Mouse (Mus musculus): ENCODE results near the gene Hnrnpul2.
"Not testable (repeated sequence)": the region's sequence is repeated elsewhere in the genome, so short reads cannot be mapped to it uniquely, and the experiment has no call there.

Gene Hnrnpul2

DNA sequence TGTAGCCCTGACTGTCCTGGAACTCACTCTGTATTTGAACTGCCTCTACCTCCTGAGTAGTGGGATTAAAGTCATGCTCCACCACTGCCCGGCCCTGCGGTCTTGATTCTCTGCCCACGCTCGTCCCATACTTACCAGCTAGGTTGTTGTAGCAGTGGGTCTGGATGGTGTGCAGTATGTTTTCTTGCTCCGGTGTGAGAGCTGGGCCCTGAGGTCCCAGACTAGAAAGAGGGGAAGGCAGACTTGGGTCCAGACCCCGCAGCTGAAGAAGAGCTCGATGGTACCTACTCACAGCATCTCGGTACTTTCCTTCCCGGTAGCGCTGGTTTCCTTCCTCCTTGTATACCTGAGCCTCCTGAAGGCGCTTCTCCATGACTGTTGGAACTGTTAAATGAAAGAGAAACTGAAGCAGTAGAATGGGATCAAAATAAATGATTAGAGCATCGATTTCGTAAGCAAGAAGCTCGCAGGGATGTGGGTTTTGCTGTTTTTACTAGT, 1.5 kb upstream of the Hnrnpul2 start:
- in situ Hi-C loops (cut with MseI, MboI) = no loop called here

GRCm38 (mm10) chr19:8818801-8819595, 812 bp upstream of the Hnrnpul2 start, which contains the start of gene Ttc9c:
Gene Ttc9c, minus strand, starts transcription at chr19:8819333.
- in situ Hi-C loops (cut with MseI, MboI) = no loop called here

- in situ Hi-C loops (cut with MseI, MboI) = no loop called here
Measured at GRCm38 (mm10) chr19:8820424-8820956, 680 bp downstream of the Hnrnpul2 start.

GRCm38 (mm10) chr19:8821146-8821545, 1.3 kb downstream of the Hnrnpul2 start:
- in situ Hi-C loops (cut with MseI, MboI) = no loop called here

DNA sequence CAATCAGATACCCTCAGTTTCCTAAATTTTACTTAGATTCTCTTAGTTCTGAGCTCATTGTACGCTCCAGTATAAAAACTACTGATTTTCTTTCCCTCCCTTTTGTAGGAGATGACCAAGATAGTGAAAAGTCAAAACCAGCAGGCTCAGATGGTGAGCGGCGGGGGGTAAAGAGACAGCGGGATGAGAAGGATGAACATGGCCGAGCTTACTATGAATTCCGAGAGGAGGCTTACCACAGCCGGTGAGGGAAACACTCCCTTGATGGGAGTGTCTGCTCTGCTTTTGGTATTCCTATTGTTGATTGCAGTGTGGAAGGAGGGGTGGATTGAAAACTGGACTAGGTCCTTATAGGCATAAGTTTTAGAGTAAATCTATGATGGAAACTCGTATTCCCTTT, 2.9 kb downstream of the Hnrnpul2 start:
- in situ Hi-C loops (cut with MseI, MboI) = no loop called here

GRCm38 (mm10) chr19:8829660-8830059, 9.8 kb downstream of the Hnrnpul2 start, which contains the start of gene AC129217.1:
Gene AC129217.1, plus strand, starts transcription at chr19:8829773.
- in situ Hi-C loops (cut with MseI, MboI) = no loop called here

DNA sequence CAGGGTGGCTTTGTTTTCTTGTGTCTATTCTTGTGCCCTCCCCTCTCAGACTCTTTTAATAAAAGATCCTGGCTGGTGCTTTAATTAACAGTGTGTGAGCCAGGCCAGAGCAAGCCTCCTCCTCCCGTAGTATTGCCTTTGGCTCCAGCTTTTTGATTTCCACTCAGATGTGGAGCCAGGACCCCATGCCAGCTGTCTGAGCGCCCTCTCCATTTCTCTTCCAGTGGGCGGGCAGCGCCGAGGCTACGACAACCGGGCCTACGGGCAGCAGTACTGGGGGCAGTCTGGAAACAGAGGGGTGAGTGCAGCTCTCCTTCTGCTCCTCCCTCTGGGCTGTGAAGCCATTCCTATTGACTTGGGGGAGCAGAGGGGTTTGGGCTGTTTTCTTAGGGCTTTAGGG, 10.9 kb downstream of the Hnrnpul2 start:
- in situ Hi-C loops (cut with MseI, MboI) = no loop called here

DNA sequence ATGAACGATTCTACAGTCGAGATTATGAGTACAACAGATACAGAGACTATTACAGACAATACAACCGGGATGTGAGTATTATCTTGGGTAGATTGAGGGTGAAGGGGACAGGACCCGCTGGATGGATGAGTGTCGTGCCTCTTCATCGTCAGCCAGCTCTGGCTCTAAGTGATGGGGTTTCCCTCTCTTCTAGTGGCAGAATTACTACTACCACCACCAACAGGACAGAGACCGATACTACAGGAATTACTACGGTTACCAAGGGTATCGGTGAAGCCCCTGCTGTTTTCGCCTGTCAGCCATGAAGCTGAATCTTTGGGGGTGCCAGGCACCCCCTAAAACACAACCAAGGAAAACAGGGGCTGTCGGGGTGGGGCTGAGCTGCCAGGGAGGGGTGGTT, 11.5 kb downstream of the Hnrnpul2 start:
- in situ Hi-C loops (cut with MseI, MboI) = no loop called here

DNA sequence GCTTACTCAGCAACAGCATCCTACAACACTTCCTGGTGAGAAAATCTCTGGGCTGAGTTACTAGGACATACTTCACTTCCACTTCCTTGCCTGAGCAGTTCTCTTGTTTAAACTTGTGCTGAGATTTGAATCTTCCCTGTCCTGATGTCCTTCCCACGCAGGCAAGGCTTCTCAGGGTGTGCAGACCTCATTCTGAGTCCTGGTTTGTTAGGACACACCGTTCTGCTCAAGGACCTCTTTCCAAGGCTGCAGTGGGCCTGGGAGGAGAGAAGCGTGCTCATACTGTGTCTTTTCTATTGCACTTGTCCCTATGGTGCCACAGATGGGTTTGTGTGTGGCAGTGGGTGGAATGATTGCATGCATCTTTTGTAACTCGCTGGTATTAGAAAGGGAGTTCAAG, 13.2 kb downstream of the Hnrnpul2 start:
- in situ Hi-C loops (cut with MseI, MboI) = no loop called here

- in situ Hi-C loops (cut with MseI, MboI) = not testable (repeated sequence)
Measured at GRCm38 (mm10) chr19:8836327-8836726, 16.5 kb downstream of the Hnrnpul2 start.

GRCm38 (mm10) chr19:8837251-8837791, 17.5 kb downstream of the Hnrnpul2 start, which contains the start of gene Bscl2:
Gene Bscl2, plus strand, starts transcription at chr19:8837467.
- in situ Hi-C loops (cut with MseI, MboI) = no loop called here

DNA sequence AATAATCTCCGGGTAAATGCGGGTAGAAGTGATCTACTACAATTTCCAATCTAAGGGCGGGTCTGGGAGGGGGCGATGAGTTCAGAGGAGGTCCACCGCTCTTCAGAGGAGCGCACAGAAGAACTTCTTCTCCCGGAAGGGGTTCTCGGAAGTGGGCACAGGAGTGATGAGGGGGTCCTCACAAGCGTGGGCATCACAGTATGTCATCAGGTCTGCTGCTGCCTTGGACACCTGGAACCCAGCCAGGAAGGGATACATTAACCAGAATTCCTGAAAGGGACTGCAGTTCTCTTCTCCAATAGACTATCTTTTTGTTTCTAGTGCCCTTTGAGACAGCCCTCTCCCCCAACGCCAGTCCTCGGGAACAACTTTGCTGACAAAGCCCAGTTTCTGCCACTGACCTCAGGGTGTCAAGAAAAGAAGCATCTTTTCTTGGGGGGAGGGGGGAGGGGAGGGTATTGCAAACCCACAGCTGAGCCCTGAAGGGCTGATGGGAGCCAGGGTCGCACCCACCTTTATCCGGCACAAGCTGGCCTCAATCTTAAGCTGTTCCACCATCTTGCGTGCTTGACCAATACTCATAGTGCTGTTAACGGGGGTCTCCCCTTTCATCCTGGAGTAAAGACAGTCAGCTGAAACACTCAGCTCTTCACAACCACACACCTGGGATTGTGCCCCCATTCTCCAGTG, 18.4 kb downstream of the Hnrnpul2 start:
- in situ Hi-C loops (cut with MseI, MboI) = no loop called here

- in situ Hi-C loops (cut with MseI, MboI) = no loop called here
Measured at GRCm38 (mm10) chr19:8839103-8839907, 19.5 kb downstream of the Hnrnpul2 start, which contains the start of gene Gng3. Gene Gng3, minus strand, starts transcription at chr19:8839194.

DNA sequence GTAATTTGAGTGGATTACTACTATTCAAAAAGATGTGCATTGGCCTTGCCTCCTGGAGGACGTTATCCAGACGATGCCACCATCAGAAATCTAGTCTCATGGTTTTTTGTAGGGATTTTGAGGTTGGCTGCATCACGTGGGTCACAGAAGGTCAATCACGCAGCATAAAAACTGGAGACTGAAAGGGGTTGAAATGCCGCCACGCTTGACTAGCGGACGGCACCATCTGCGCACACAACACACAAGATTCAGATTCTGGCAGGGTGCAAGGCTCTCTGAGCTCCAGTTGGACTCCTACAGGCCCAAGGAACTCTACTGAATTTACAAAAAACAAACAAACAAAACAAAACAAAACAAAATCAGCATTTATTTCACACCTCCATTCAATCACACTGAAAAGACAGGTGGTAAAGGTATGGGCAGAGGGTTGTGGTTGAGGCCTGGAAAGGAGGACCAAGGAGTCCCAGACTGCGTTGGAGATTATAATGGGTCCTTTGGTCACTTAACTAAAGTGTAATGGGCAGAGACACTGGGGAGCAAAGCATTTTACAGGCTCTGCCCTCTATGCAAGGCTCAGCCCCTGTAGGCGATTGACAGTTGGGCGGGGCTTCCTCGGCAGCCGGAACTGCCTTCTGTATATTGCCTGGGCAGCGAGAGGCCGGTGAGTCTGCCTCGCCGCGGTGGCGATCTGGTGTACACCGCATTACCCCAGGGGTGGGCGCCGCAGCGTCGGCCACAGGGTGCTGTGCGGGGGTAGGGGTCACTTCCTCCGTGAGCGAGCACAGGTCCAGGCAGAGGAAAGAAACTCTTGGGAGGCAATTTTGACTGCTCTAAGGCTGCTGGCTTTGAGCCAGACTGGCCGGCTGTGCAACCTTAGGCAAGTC, 20.3 kb downstream of the Hnrnpul2 start:
- in situ Hi-C loops (cut with MseI, MboI) = no loop called here

DNA sequence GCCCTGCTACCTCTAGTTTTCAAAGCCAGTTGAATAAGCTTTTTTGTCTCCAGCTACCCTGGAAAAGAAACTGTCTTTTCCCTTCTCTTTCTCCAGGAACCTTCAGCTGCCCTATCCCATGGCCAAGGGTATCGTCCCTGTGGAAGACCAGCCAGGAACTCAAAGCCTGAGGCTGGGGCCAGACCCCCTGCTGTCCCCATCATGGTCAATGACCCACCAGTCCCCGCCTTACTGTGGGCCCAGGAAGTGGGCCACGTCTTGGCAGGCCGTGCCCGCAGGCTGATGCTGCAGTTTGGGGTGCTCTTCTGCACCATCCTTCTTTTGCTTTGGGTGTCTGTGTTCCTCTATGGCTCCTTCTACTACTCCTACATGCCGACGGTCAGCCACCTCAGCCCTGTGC, 21.2 kb downstream of the Hnrnpul2 start:
- in situ Hi-C loops (cut with MseI, MboI) = no loop called here

GRCm38 (mm10) chr19:8842961-8843360, 23.2 kb downstream of the Hnrnpul2 start:
- in situ Hi-C loops (cut with MseI, MboI) = no loop called here

- in situ Hi-C loops (cut with MseI, MboI) = no loop called here
Measured at GRCm38 (mm10) chr19:8844371-8845129, 24.7 kb downstream of the Hnrnpul2 start.

DNA sequence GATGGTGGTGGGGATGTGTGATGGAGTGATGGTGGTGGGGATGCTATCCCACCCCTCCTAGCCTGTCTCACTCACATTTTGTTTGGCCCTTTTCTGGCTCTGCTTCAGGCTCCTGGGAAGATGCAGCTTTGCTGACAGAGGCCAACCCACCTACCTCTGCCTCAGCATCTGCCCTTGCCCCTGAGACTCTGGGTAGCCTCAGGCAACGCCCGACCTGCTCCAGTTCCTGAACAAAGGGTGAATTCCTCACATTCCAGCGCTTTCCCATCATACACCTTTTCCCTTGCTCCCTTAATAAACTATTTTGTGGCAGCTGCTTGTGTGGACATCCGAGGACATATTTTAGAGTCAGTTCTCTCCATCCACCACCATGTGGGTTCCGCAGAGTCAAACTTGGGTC, 28.5 kb downstream of the Hnrnpul2 start:
- in situ Hi-C loops (cut with MseI, MboI) = no loop called here

DNA sequence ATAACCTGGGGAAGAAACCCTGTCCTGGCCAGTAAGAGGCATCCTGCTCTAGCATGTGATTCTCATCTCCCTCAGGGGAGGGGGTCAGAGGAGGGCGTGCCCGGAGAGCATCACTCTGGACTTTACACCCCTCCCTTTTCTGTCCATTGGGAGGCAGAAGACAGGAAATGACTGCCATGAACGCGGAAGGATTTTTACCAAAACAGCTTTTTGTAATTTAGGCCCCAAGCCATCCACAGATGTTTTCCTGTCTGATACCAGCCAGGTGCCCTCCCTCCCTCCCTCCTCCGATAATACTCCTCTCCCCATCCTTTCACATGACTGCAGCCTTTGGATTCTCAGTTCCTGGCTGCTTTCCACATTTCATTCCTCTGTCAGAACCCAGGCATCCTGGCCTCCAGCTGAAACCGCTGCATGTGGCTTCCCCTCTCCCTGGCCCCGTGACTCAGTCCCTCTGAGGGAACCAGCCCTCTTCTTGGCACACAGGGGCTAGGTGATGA, 30.6 kb downstream of the Hnrnpul2 start, which contains the start of gene Lrrn4cl:
Lrrn4cl (plus strand) TSS at position 367 of the 500 bp plus-strand sequence.
- in situ Hi-C loops (cut with MseI, MboI) = loop anchor here in 1 of 2 experiments (10.0 kb wide), 1 partner anchor 254 kb away; no protein-coding TSS in a partner anchor

All from mouse trophoblast stem cell (cell line).